Mouse (Mus musculus) kidney, embryonic 16.5 days (tissue): ENCODE results near the gene Cc2d1a. TPM values are rescaled to one million over a fixed set of nuclear protein-coding genes. Genes with fewer than 3 reads are reported as not detected.

Experiments
- ATAC-seq: fragments of 200-750 bp; cut with Nextera tagmentation; 2 replicates; pipeline ENCODE4 v1.8.0; 2017; ENCODE audit warnings: moderate TSS enrichment; ENCODE audit not compliant: low FRiP score, low TSS enrichment
- H3K27ac ChIP-seq: fragments of 300-500 bp; sonication (generic); 2 replicates; pipeline ENCODE4 v1.5.1; 2014; ENCODE audit warnings: low read length
- H3K27me3 ChIP-seq: fragments of 300-500 bp; sonication (generic); 2 replicates; pipeline ENCODE4 v1.6.1; 2014; ENCODE audit warnings: low read length, control low read depth, mixed read lengths; ENCODE audit not compliant: insufficient read depth
- H3K36me3 ChIP-seq: fragments of 300-500 bp; sonication (generic); 2 replicates; pipeline ENCODE4 v1.6.1; 2014; ENCODE audit warnings: low read length, control low read depth, mixed read lengths; ENCODE audit not compliant: insufficient read depth
- H3K4me1 ChIP-seq: fragments of 300-500 bp; sonication (generic); 2 replicates; pipeline ENCODE4 v1.6.1; 2014; ENCODE audit warnings: low read length, control low read depth, mixed read lengths; ENCODE audit not compliant: insufficient read depth
- H3K4me2 ChIP-seq: fragments of 300-500 bp; sonication (generic); replicated peaks from 2 replicates; pipeline ENCODE4 v1.6.1; 2014; ENCODE audit warnings: low read depth, low read length
- H3K4me3 ChIP-seq: fragments of 300-500 bp; sonication (generic); 2 replicates; pipeline ENCODE4 v1.5.1; 2014; ENCODE audit warnings: mild to moderate bottlenecking, low read length
- H3K9ac ChIP-seq: fragments of 300-500 bp; sonication (generic); replicated peaks from 2 replicates; pipeline ENCODE4 v1.6.1; 2014; ENCODE audit warnings: low read length
- H3K9me3 ChIP-seq: fragments of 300-500 bp; sonication (generic); 2 replicates; pipeline ENCODE4 v1.6.1; 2016; ENCODE audit warnings: low read length, control low read depth
- WGBS: fragments of 180-500 bp; shearing (Covaris S2); extraction: QIAGEN DNeasy Blood & Tissue Kit; methylation state at CpG from one replicate; pipeline ENCODE4 v1.1.7; 2014; 5-methylcytosine and 5-hydroxymethylcytosine counted together
- polyA plus RNA-seq: library from polyadenylated mRNA; unstranded; fragments of >200 nt; fragmentation: Nextera tagmentation; extraction: Ambion mirVana; gene quantifications from 2 replicates; pipeline ENCODE4 v1.2.1, GENCODE M21; 2015

Cc2d1a gene
- polyA plus RNA-seq, 1 experiment from 2014 or later, result 31.1 TPM

DNA sequence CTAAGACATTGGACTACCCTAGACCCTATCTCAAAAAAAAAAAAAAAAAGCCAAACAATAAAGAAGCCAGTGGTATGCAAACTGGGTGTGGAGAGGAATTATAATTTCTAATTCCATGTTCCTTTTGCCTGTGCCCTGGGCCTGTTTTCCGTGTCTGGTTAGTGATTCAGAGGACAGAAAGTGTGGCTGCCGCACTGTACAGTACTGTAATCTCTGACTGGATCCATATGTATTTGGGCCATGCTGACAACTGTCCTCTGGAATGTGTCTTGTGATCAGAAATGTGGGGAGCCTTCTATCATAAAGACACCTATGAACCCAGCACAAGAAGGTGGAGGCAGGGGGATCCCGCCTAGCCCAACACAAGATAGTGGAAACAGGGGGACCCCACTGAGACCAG lies 25.6 kb downstream of the Cc2d1a start:
- 0 out of 2 replicates have a peak, but pooled peaks cover 5% of the 10 kb centered on the region for H3K9me3 ChIP-seq
- no peaks in the 10 kb centered on the region for H3K4me1 ChIP-seq
- H3K36me3 ChIP-seq, result no peaks in the 10 kb centered on the region
- H3K27me3 ChIP-seq, result no peaks in the 10 kb centered on the region
- no peak overlapping the region for H3K27ac ChIP-seq
- H3K4me3 ChIP-seq, result no peak overlapping the region
- H3K4me2 ChIP-seq, result no peak overlapping the region
- 92% methylated on average over 3 of the region's 3 CpGs for WGBS
- H3K9ac ChIP-seq, result no peak overlapping the region
- ATAC-seq, result no peak

DNA sequence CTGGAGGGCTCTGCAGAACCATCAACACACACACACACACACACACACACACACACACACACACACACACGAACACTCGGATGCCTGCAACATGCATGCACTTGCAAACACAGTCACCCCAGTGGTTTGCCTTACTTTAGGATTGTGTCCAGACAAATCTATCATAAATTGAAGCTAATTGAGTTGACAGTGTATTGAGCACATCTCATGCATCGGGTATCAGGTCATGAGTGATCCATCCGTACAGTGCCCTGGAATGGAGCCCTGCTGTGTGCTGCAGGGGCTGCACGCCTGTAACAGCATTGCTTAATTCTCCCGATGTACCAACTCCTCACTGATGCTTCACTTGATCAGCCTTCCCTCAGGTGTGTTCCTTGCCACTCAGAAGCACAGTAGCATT lies 32.1 kb downstream of the Cc2d1a start:
- no peak for ATAC-seq
- no peak overlapping the region for H3K9ac ChIP-seq

DNA sequence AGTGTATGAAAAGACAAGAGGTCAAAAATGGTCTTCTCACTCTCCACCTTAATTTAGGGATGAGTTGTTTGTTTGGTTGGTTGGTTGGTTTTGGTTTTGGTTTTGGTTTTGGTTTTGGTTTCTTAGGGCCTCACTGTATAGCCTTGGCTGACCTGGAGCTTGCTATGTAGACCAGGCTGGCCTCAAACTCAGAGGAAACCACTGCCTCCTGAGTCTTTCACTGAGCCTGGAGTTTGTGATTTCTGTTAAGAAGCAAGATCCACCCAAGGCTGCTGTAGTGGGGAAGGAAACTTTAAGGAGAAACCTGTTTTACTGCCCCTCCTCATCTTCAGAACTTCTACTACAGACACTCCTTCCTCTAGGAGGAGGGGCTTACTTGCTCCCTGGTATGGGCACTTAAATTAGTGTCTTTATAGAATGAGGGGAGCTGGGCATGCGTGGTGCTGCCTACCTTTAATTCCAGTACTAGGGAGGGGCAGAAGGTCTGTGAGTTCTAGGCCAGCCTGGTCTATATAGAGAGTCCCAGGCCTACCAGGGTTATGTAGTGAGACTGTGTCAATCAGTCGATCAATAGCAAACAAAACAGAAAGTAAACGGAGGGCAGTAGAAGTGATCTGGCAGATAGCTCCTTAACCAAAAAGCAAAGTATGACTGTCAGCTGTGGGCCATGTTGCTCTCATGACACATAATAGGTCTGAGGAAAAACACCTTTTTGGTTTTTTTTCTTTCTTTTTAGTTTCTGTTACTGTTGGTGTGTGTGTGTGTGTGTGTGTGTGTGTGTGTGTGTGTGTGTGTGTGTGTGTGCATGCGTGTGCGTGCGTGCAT lies 41.3 kb downstream of the Cc2d1a start:
- H3K9ac ChIP-seq, result no peak overlapping the region
- no peak overlapping the region for H3K27ac ChIP-seq
- peaks cover 18% of the 10 kb centered on the region for H3K4me1 ChIP-seq
- ATAC-seq, result no peak
- H3K4me3 ChIP-seq, result no peak overlapping the region
- WGBS, result 93% methylated on average over 3 of the region's 6 CpGs
- no peaks in the 10 kb centered on the region for H3K9me3 ChIP-seq
- H3K36me3 ChIP-seq, result peaks cover 8% of the 10 kb centered on the region; the same call in 1 of the 2 replicates
- no peaks in the 10 kb centered on the region for H3K27me3 ChIP-seq
- no peak overlapping the region for H3K4me2 ChIP-seq

More for the DNA sequence above, 32.1 kb downstream of the Cc2d1a start:
- 87% methylated on average over 6 of the region's 6 CpGs for WGBS
- H3K4me2 ChIP-seq, result no peak overlapping the region
- H3K9me3 ChIP-seq, result 0 out of 2 replicates have a peak, but pooled peaks cover 5% of the 10 kb centered on the region
- no peak overlapping the region for H3K27ac ChIP-seq
- no peaks in the 10 kb centered on the region for H3K27me3 ChIP-seq
- H3K4me1 ChIP-seq, result no peaks in the 10 kb centered on the region
- H3K36me3 ChIP-seq, result no peaks in the 10 kb centered on the region
- H3K4me3 ChIP-seq, result no peak overlapping the region

DNA sequence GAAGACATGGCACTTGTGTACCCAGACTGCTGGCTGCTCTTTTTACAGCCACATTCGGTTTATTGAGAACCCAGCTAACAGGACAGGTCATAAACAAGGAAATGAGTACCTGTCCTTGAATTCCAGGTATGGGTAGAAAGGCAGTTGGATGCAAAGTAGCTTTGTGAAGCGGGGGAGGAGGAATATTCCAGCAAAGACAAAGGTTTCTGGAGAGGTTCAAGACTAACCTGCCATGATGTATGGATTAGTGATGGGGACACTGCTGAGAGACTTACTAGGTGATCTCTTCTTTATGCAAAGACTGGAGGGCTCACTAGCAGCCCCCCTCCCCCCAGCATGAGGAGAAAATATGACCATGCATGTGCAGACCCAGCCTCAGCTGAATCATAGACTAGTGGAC lies 42.1 kb downstream of the Cc2d1a start:
- Histone ChIP-seq H3K36me3 (peaks cover 10% of the 10 kb centered on the region; the same call in 1 of the 2 replicates), H3K4me3 (no peak overlapping the region), H3K9me3 (no peaks in the 10 kb centered on the region), H3K27ac (no peak overlapping the region), H3K4me1 (peaks cover 18% of the 10 kb centered on the region), H3K27me3 (no peaks in the 10 kb centered on the region), H3K4me2 (no peak overlapping the region), H3K9ac (no peak overlapping the region; the same call in 1 of the 2 replicates)
- no peak for ATAC-seq
- WGBS, result 64% methylated on average over 2 of the region's 2 CpGs

GRCm38 (mm10) chr8:84104697-84105609 lies 42.8 kb downstream of the Cc2d1a start, which contains the start of gene Dcaf15:
Gene Dcaf15, minus strand, starts transcription at chr8:84104768.
- H3K27ac ChIP-seq, result peak within 1 kb of the TSS; percentile 91
- peaks cover 18% of the 10 kb centered on the region for H3K4me1 ChIP-seq
- H3K27me3 ChIP-seq, result no peaks in the 10 kb centered on the region
- peaks cover 10% of the 10 kb centered on the region; the same call in 1 of the 2 replicates for H3K36me3 ChIP-seq
- no peaks in the 10 kb centered on the region for H3K9me3 ChIP-seq
- 7% methylated on average over 42 of the region's 42 CpGs for WGBS
- H3K4me2 ChIP-seq, result peak within 1 kb of the TSS; percentile 55
- H3K4me3 ChIP-seq, result peak within 1 kb of the TSS; percentile 65
- H3K9ac ChIP-seq, result peak within 1 kb of the TSS; percentile 88
- peak; percentile 97 for ATAC-seq

GRCm38 (mm10) chr8:84104221-84104620 lies 43.5 kb downstream of the Cc2d1a start:
- WGBS, result 1% methylated on average over 13 of the region's 29 CpGs
- H3K4me3 ChIP-seq, result peak overlapping the region; percentile 65
- peak overlapping the region; percentile 55 for H3K4me2 ChIP-seq
- no peaks in the 10 kb centered on the region for H3K9me3 ChIP-seq
- H3K4me1 ChIP-seq, result peaks cover 18% of the 10 kb centered on the region
- H3K27me3 ChIP-seq, result no peaks in the 10 kb centered on the region
- H3K27ac ChIP-seq, result peak overlapping the region; percentile 91
- H3K36me3 ChIP-seq, result peaks cover 10% of the 10 kb centered on the region; the same call in 1 of the 2 replicates
- peak overlapping the region; percentile 88 for H3K9ac ChIP-seq
- ATAC-seq, result peak; percentile 87

DNA sequence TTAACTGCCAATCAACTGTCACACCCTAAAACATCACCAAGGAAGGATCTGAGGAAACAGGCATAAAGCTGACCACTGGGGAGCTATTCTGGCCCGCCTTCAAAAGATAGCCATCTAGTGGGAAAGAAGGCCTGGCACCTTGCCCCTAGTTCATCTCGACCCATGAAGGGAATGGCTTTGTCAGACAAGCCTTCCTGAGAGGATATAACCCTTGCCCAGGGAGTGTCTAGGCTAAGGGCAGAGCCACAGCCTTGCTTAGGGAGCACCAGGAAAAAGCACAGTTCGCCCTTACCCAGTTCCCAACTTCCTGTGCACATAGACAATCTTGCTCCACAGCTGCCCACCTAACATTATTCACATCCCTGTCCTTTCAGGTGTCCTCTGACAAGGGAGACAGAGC lies 44.1 kb downstream of the Cc2d1a start:
- Histone ChIP-seq H3K27me3 (no peaks in the 10 kb centered on the region), H3K9me3 (no peaks in the 10 kb centered on the region), H3K4me2 (peak overlapping the region; percentile 55), H3K27ac (no peak overlapping the region), H3K4me1 (peaks cover 18% of the 10 kb centered on the region), H3K4me3 (peak overlapping the region; percentile 65), H3K9ac (peak overlapping the region; percentile 88), H3K36me3 (peaks cover 14% of the 10 kb centered on the region)
- ATAC-seq, result no peak
- WGBS, result 39% methylated on average over 3 of the region's 3 CpGs

DNA sequence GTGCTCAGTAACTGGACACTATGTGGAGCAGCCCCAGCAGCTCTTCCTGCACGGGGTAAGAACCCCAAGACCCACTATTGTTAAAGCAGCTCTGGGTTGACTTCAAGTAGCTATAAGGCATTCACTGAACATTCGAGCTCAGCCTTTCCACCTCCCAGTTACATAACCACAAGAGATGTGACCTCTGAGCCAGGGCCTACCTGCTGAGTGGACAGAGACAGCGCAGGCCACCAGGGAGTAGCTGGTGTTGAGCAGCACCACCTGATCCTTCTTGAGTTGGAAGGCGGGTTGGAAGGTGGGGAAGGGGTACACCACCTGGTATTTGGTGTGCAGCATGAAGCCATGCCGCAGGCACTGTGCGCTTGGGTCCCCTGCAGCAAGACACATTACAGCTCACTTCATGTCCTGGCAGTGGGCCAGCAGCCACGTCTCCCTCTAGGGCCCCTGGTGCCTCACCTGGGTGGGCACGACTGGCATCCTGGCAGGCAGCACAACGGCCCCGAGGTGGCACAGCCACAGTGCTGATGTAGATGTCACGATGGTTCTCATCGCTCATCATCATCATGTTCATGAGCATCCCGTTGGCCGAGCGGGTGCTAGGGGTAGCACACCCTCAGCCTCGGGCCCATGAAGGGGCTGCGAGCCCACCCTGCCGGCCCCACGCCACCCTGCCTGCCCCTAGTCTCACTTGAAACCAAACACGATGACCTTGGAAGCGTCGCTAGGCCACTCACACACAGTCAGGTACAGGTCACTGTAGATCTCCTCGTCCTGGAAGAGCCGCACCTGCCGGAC lies 46.1 kb downstream of the Cc2d1a start:
- Histone ChIP-seq H3K27ac (no peak overlapping the region), H3K9me3 (no peaks in the 10 kb centered on the region), H3K9ac (no peak overlapping the region), H3K4me2 (no peak overlapping the region), H3K4me3 (no peak overlapping the region), H3K27me3 (no peaks in the 10 kb centered on the region), H3K4me1 (peaks cover 18% of the 10 kb centered on the region), H3K36me3 (peaks cover 32% of the 10 kb centered on the region)
- 87% methylated on average over 25 of the region's 25 CpGs for WGBS
- ATAC-seq, result no peak

DNA sequence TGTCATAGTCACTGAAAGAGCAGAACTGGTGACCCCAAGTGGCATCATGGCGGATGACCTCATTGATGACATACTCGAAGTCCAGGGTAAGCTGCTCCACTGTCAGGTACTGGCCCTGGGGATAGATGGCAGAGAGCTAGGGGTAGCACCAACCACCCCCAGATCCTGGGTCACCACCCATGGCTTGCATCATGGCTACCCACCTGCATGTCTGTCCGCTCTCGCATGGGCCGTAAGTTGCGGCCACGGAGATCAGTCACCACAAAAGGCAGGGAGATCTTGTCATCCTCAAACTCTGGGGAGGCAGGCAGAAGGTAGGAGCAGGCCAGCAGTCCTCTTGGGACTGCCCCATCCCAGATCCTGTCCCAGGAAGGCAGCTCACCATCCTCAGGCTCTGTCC lies 49.4 kb downstream of the Cc2d1a start:
- WGBS, result 91% methylated on average over 7 of the region's 7 CpGs
- Histone ChIP-seq H3K4me3 (no peak overlapping the region), H3K36me3 (peaks cover 55% of the 10 kb centered on the region), H3K27ac (no peak overlapping the region), H3K4me1 (peaks cover 7% of the 10 kb centered on the region), H3K27me3 (no peaks in the 10 kb centered on the region), H3K4me2 (no peak overlapping the region), H3K9me3 (no peaks in the 10 kb centered on the region), H3K9ac (no peak overlapping the region)
- no peak for ATAC-seq
